Mouse (Mus musculus): ENCODE measurements around the gene P4hb. TPM values are rescaled to one million over a fixed set of nuclear protein-coding genes. Genes with fewer than 3 reads are reported as not detected.

The P4hb gene
- polyA plus RNA-seq, 1 experiment from 2014 or later: 897 TPM

- Histone ChIP-seq H3K9ac (ENCODE audit: low read depth, low read length) (no peak overlapping the region), H3K36me3 (ENCODE audit: control insufficient read depth, insufficient read depth) (no peaks in the 10 kb centered on the region), H3K4me3 (ENCODE audit: low read depth, low read length) (no peak overlapping the region), H3K27ac (ENCODE audit: low read length) (no peak overlapping the region), H3K9me3 (replicated peaks; ENCODE audit: control insufficient read depth, low read length) (no peaks in the 10 kb centered on the region), H3K4me2 (ENCODE audit: low read depth, low read length) (no peak overlapping the region), H3K4me1 (ENCODE audit: control insufficient read depth, low read depth, low read length) (peaks cover 10% of the 10 kb centered on the region), H3K27me3 (ENCODE audit: control insufficient read depth, insufficient read depth, low read depth, low read length) (peaks cover 46% of the 10 kb centered on the region)
- no peak for ATAC-seq (ENCODE audit: low read depth)
- WGBS (ENCODE audit: insufficient replicate concordance): 36% methylated on average over 9 of the region's 9 CpGs
Observed at GRCm38 (mm10) chr11:120527690-120528354, 45.2 kb downstream of the P4hb start.

- H3K27ac ChIP-seq (ENCODE audit: low read length): no peak overlapping the region
- H3K4me1 ChIP-seq (ENCODE audit: control insufficient read depth, low read depth, low read length): peaks cover 13% of the 10 kb centered on the region
- WGBS (ENCODE audit: insufficient replicate concordance): 53% methylated on average over 2 of the region's 2 CpGs
- no peaks in the 10 kb centered on the region for H3K36me3 ChIP-seq (ENCODE audit: control insufficient read depth, insufficient read depth)
- no peak overlapping the region for H3K9ac ChIP-seq (ENCODE audit: low read depth, low read length)
- no peaks in the 10 kb centered on the region for H3K9me3 ChIP-seq (replicated peaks; ENCODE audit: control insufficient read depth, low read length)
- ATAC-seq (ENCODE audit: low read depth): no peak
- peaks cover 27% of the 10 kb centered on the region for H3K27me3 ChIP-seq (ENCODE audit: control insufficient read depth, insufficient read depth, low read depth, low read length)
- H3K4me3 ChIP-seq (ENCODE audit: low read depth, low read length): no peak overlapping the region
- H3K4me2 ChIP-seq (ENCODE audit: low read depth, low read length): no peak overlapping the region
Observed at GRCm38 (mm10) chr11:120525959-120526358, 47.1 kb downstream of the P4hb start.

- H3K4me3 ChIP-seq (ENCODE audit: low read depth, low read length): no peak overlapping the region
- H3K9me3 ChIP-seq (replicated peaks; ENCODE audit: control insufficient read depth, low read length): no peaks in the 10 kb centered on the region
- no peak for ATAC-seq (ENCODE audit: low read depth)
- no peaks in the 10 kb centered on the region for H3K36me3 ChIP-seq (ENCODE audit: control insufficient read depth, insufficient read depth)
- no peak overlapping the region for H3K9ac ChIP-seq (ENCODE audit: low read depth, low read length)
- H3K4me2 ChIP-seq (ENCODE audit: low read depth, low read length): no peak overlapping the region
- WGBS (ENCODE audit: insufficient replicate concordance): 69% methylated on average over 8 of the region's 8 CpGs
- H3K4me1 ChIP-seq (ENCODE audit: control insufficient read depth, low read depth, low read length): peaks cover 28% of the 10 kb centered on the region
- H3K27me3 ChIP-seq (ENCODE audit: control insufficient read depth, insufficient read depth, low read depth, low read length): no peaks in the 10 kb centered on the region
- H3K27ac ChIP-seq (ENCODE audit: low read length): no peak overlapping the region
Observed at GRCm38 (mm10) chr11:120522581-120522980, 50.5 kb downstream of the P4hb start.

- WGBS (ENCODE audit: insufficient replicate concordance): 47% methylated on average over 5 of the region's 5 CpGs
- Histone ChIP-seq H3K4me2 (ENCODE audit: low read depth, low read length) (no peak overlapping the region), H3K9ac (ENCODE audit: low read depth, low read length) (no peak overlapping the region; the same call in 1 of the 2 replicates), H3K4me1 (ENCODE audit: control insufficient read depth, low read depth, low read length) (peaks cover 25% of the 10 kb centered on the region), H3K4me3 (ENCODE audit: low read depth, low read length) (no peak overlapping the region), H3K27ac (ENCODE audit: low read length) (peak overlapping the region; percentile 81), H3K36me3 (ENCODE audit: control insufficient read depth, insufficient read depth) (no peaks in the 10 kb centered on the region), H3K9me3 (replicated peaks; ENCODE audit: control insufficient read depth, low read length) (no peaks in the 10 kb centered on the region), H3K27me3 (ENCODE audit: control insufficient read depth, insufficient read depth, low read depth, low read length) (no peaks in the 10 kb centered on the region)
- peak; percentile 81 for ATAC-seq (ENCODE audit: low read depth)
Observed at GRCm38 (mm10) chr11:120520967-120521540, 52.0 kb downstream of the P4hb start.

- 60% methylated on average over 9 of the region's 9 CpGs for WGBS (ENCODE audit: insufficient replicate concordance)
- no peaks in the 10 kb centered on the region for H3K36me3 ChIP-seq (ENCODE audit: control insufficient read depth, insufficient read depth)
Observed at GRCm38 (mm10) chr11:120520498-120520897, 52.6 kb downstream of the P4hb start.

GRCm38 (mm10) chr11:120519738-120520137 is 53.3 kb downstream of the P4hb start:
- Histone ChIP-seq H3K4me1 (ENCODE audit: control insufficient read depth, low read depth, low read length) (peaks cover 32% of the 10 kb centered on the region), H3K9ac (ENCODE audit: low read depth, low read length) (no peak overlapping the region), H3K27me3 (ENCODE audit: control insufficient read depth, insufficient read depth, low read depth, low read length) (no peaks in the 10 kb centered on the region), H3K27ac (ENCODE audit: low read length) (no peak overlapping the region), H3K9me3 (replicated peaks; ENCODE audit: control insufficient read depth, low read length) (no peaks in the 10 kb centered on the region), H3K4me2 (ENCODE audit: low read depth, low read length) (no peak overlapping the region), H3K36me3 (ENCODE audit: control insufficient read depth, insufficient read depth) (no peaks in the 10 kb centered on the region), H3K4me3 (ENCODE audit: low read depth, low read length) (no peak overlapping the region)
- no peak for ATAC-seq (ENCODE audit: low read depth)
- 27% methylated on average over 9 of the region's 9 CpGs for WGBS (ENCODE audit: insufficient replicate concordance)

More at GRCm38 (mm10) chr11:120520498-120520897, 52.6 kb downstream of the P4hb start:
- Histone ChIP-seq H3K27me3 (ENCODE audit: control insufficient read depth, insufficient read depth, low read depth, low read length) (no peaks in the 10 kb centered on the region), H3K27ac (ENCODE audit: low read length) (peak overlapping the region; percentile 2; the same call in 1 of the 2 replicates), H3K9me3 (replicated peaks; ENCODE audit: control insufficient read depth, low read length) (no peaks in the 10 kb centered on the region), H3K4me2 (ENCODE audit: low read depth, low read length) (no peak overlapping the region), H3K4me1 (ENCODE audit: control insufficient read depth, low read depth, low read length) (peaks cover 30% of the 10 kb centered on the region), H3K4me3 (ENCODE audit: low read depth, low read length) (no peak overlapping the region), H3K9ac (ENCODE audit: low read depth, low read length) (no peak overlapping the region)
- ATAC-seq (ENCODE audit: low read depth): no peak

- Histone ChIP-seq H3K9me3 (replicated peaks; ENCODE audit: control insufficient read depth, low read length) (no peaks in the 10 kb centered on the region), H3K36me3 (ENCODE audit: control insufficient read depth, insufficient read depth) (no peaks in the 10 kb centered on the region), H3K4me3 (ENCODE audit: low read depth, low read length) (no peak overlapping the region), H3K4me2 (ENCODE audit: low read depth, low read length) (no peak overlapping the region), H3K4me1 (ENCODE audit: control insufficient read depth, low read depth, low read length) (peaks cover 32% of the 10 kb centered on the region), H3K27ac (ENCODE audit: low read length) (no peak overlapping the region), H3K27me3 (ENCODE audit: control insufficient read depth, insufficient read depth, low read depth, low read length) (no peaks in the 10 kb centered on the region), H3K9ac (ENCODE audit: low read depth, low read length) (no peak overlapping the region)
- 46% methylated on average over 6 of the region's 6 CpGs for WGBS (ENCODE audit: insufficient replicate concordance)
- ATAC-seq (ENCODE audit: low read depth): peak; percentile 15; the same call in 1 of the 2 replicates
Observed at GRCm38 (mm10) chr11:120518558-120518957, 54.5 kb downstream of the P4hb start.

GRCm38 (mm10) chr11:120518027-120518426 is 55.0 kb downstream of the P4hb start:
- no peak overlapping the region for H3K4me3 ChIP-seq (ENCODE audit: low read depth, low read length)
- H3K4me2 ChIP-seq (ENCODE audit: low read depth, low read length): no peak overlapping the region
- ATAC-seq (ENCODE audit: low read depth): peak; percentile 30; the same call in 1 of the 2 replicates
- H3K27me3 ChIP-seq (ENCODE audit: control insufficient read depth, insufficient read depth, low read depth, low read length): no peaks in the 10 kb centered on the region
- H3K9ac ChIP-seq (ENCODE audit: low read depth, low read length): no peak overlapping the region
- H3K27ac ChIP-seq (ENCODE audit: low read length): peak overlapping the region; percentile 38; the same call in 1 of the 2 replicates
- H3K4me1 ChIP-seq (ENCODE audit: control insufficient read depth, low read depth, low read length): peaks cover 32% of the 10 kb centered on the region
- no peaks in the 10 kb centered on the region for H3K36me3 ChIP-seq (ENCODE audit: control insufficient read depth, insufficient read depth)
- H3K9me3 ChIP-seq (replicated peaks; ENCODE audit: control insufficient read depth, low read length): no peaks in the 10 kb centered on the region
- WGBS (ENCODE audit: insufficient replicate concordance): 40% methylated on average over 6 of the region's 6 CpGs

- Histone ChIP-seq H3K4me3 (ENCODE audit: low read depth, low read length) (no peak overlapping the region), H3K4me2 (ENCODE audit: low read depth, low read length) (no peak overlapping the region), H3K9me3 (replicated peaks; ENCODE audit: control insufficient read depth, low read length) (no peaks in the 10 kb centered on the region), H3K27ac (ENCODE audit: low read length) (no peak overlapping the region), H3K27me3 (ENCODE audit: control insufficient read depth, insufficient read depth, low read depth, low read length) (no peaks in the 10 kb centered on the region), H3K36me3 (ENCODE audit: control insufficient read depth, insufficient read depth) (no peaks in the 10 kb centered on the region), H3K4me1 (ENCODE audit: control insufficient read depth, low read depth, low read length) (peaks cover 32% of the 10 kb centered on the region), H3K9ac (ENCODE audit: low read depth, low read length) (no peak overlapping the region)
- no peak for ATAC-seq (ENCODE audit: low read depth)
- 61% methylated on average over 4 of the region's 4 CpGs for WGBS (ENCODE audit: insufficient replicate concordance)
Observed at GRCm38 (mm10) chr11:120517147-120517546, 55.9 kb downstream of the P4hb start.
